Mouse (Mus musculus): ENCODE data around the gene Calhm4.
A peak's percentile ranks its signal among the peaks of the same experiment; 100 is the strongest.
"Not testable (repeated sequence)": the region's sequence is repeated elsewhere in the genome, so short reads cannot be mapped to it uniquely, and the experiment has no call there.

The Calhm4 gene

DNA sequence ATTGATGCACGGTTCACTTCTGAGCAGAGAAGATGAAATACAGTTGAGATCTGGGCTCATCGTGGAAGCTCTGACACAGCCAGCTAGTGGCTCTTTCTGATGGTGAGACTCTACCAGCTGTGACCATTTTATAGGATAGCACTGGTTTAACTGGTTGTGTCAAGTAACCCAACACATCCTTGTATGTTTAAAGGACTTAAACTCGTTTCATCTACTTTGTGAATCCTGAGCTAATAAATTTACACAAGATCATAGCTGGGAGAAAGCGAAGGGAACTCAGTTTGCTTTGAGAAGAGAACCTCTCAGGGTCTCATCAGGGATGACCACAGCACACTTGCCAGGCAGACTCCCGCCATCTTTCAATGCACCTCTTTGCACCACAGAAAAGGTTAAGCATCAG lies at the start of gene Calhm4:
TSS of gene Calhm4 (minus strand) at position 101 of the 400 bp plus-strand sequence.
- DNase-seq = no peak

GRCm38 (mm10) chr10:34091888-34092287 lies 47.8 kb upstream of the Calhm4 start:
- no peak for DNase-seq

DNA sequence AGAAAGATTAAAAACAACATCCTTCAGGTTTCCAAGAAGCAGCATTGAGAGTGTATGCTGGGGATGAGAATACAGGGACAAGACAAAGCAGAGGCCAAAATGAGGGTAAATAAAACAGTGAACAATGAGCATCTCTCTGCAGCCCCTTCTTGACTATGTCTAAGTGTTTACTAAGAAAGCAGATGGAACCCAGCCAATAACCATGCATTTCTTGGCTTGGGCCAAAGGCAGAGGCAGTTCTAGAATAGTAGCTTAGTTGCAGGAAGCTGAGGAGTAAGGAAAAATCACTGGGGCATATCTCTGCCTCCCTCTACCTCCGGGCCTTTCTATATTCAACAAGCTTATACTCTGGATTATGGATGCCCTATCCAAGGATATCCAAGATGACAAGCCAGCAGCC lies 46.4 kb upstream of the Calhm4 start:
- no peak for DNase-seq

DNA sequence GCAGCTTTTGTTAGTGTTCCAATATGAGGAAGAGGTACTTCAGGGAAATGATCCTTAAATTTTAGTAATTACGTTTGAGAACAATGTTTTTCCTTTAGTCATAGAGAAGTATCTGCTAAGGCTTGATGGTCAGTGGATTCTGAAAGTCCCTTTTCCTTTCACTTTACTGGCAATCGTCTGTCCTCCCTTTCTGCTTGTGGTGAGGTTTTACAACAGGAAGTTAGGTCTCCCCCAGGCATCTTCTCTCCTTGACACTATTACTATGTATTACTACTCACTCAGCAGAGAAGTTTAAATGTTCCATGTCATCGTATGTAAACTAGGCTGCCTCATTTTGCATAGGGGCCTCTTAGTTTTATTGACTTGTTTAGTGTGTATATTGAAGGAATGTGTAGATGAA lies 45.4 kb upstream of the Calhm4 start:
- DNase-seq = no peak

DNA sequence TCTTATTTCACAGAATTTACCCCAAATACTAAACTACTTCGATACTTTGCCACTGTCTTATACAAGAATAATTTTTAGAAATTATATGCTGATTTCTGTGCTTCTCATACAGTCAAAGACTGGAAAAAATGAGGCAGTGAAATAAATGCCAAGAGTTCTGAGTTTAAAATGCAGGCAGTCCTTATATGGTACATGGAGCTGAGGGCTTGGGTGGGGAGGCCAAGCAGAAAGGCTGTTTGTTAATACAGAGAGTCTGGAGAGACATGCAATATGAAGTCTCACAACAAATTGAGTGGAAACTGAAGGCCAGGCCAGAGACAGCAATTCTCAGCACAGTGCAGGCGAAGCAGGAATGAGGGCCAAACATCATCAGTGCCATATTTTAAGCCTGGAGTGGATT lies 44.4 kb upstream of the Calhm4 start:
- DNase-seq = no peak

DNA sequence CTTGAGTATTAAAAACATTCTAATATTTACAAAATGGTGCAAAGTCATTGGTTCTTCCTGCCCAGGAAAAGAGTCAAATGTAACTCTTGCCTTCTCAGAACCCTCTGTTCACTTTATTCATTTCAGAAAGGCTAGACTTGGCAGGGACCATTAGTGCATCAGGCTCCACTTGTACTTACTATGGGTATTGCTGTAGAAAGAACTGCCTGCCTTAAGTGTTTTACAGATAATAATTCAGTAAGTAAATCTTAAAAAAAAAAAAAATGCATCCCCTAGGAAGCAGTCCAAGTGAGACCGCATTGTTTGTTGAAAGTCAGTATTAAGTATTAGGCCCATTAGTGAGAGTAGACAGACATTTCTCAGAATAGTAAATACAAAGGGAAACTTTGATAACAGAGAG lies 42.4 kb upstream of the Calhm4 start:
- no peak for DNase-seq

- DNase-seq = no peak
These were observed 30.6 kb upstream of the Calhm4 start for GRCm38 (mm10) chr10:34074522-34075200.

- no peak for DNase-seq
These were observed 27.5 kb upstream of the Calhm4 start for GRCm38 (mm10) chr10:34071650-34072049.

- no peak for DNase-seq
These were observed 26.9 kb upstream of the Calhm4 start for GRCm38 (mm10) chr10:34070999-34071492.

DNA sequence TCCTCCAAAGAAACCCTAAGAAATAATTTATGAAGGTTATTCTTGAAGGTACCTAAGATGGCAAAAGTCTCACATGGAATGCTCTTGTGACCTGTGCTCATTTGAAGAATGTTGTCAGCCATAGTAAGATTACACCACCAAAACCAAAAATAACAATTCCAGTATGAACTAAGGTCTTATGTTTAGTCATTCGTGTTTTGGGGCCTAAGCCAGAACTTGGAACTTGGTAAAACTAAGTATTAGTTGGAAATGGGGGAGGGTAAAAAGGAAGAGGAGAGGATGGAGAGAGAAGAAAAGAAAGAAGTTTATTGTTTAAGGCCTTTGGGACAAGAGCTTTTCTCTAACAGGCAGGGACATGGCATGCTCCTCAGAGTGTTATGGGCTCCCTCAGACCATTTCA lies 25.5 kb upstream of the Calhm4 start:
- no peak for DNase-seq

- DNase-seq = no peak
These were observed 22.5 kb upstream of the Calhm4 start for GRCm38 (mm10) chr10:34066591-34066990.

DNA sequence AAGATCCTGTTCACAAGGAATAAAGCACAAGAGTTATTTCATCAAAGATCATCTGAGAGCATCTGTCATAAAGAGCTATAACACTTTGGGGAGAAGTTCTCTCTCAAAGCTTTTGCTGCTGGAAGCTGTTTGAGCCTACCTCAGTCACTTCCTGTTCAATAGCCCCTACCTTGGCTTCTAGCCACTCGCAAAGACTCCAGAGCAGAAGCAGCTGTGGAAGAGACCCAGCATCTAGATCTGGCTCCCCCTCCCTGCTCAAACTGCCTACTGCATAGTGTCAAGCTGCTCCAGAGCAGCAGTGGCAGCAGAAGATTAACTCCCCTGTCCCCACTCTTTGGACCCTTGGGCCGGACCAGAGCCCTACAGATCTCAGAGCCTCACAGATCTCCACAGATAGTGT lies 9.9 kb upstream of the Calhm4 start:
- DNase-seq = no peak

DNA sequence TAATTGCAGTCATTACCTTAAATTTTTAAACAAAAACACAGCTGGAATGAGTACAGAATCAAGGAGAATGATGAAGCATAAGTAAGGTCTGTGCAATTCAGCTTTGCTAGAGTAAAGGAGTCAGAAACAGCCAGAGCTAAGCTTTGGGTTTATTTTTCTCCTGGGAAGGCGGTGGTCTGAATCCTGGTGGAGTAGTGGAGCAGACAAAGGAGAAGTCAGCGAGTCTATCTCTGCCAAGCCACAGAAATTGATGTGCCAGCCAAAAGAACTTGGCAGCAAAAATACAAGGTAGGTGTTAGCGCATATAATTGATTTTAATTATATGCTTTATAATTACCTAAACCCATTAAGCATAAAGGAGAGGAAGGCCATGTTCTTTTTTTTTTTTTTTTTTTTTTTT lies 6.7 kb downstream of the Calhm4 start, which contains the start of gene Trappc3l:
TSS of gene Trappc3l (plus strand) at position 197 of the 400 bp plus-strand sequence.
- no peak for DNase-seq

DNA sequence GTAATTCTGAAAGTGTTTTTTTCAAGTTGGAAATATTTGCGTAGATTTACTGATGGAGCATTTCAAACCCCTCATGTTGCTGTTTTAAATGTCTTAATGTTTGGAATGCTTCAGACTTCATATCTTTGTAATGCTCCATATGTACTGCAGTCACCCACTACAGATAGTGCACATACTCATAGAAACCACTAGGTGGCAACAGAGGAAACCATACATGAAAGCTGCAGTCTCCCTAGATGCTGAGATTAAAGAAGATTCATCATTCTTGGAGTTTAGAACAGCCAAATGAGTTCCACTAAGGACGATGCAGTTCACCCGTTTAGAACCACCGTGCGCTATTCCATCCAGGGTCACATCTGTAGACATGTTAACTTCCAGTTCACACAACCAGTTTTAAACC lies 7.5 kb downstream of the Calhm4 start:
- DNase-seq = no peak

- DNase-seq = peak; percentile 66
These were observed 10.3 kb downstream of the Calhm4 start for GRCm38 (mm10) chr10:34033630-34034305.

DNA sequence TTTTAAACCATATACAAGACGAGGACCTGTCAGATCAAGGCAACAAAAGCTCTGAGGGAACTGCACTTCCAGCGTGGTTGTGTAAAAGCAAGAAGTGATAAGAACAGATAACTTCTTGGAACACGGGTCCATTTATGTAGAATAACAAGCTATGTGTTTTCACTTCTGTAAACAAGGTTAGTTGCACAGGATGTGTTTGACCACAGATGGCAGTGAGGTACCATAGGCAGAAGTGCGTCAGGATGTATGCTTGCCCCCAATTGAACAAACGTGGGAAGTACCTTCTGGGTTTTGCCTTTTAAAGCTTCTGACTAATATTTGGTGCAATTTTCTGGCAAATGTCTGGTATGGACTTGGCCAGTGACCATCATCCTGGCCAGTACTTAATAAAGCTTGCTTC lies 13.8 kb downstream of the Calhm4 start:
- DNase-seq = no peak

DNA sequence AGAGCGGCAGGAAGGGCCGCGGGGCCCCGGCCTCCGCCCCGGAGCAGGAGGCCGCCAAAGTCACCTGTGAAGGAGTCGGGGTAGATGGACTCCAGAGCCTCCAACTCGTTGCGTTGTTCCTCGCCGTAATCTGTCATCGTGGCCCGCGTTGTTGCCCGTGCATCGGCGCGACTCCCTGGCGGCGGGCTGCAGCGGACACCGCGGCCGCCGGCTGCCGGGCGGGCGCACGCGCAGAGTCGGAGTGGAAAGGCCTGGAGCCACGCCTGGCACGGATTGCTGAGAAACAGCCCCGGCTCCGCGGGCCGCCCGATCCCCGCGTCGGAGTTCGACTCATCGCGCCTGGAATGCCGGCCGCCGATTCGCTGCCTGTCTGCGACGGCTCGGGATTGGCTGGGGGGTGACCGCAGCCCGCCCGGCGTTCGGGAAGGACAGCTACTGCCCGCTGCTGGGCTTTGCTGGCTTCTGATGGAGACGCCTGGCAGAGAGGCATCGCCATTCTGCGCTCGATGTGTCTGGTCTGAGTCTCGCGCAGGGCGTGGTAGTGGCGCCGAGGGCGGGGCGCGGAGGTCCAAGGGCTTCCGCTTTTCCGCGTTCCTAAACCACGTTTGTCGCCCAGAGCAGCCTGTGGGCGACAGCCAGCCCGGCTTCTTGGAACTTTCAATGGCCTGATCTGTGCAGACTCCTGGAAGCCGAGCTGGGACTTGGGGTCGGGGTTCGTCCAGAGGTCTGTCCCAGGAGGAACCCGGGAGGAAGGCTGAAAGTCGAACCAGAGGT lies 24.6 kb downstream of the Calhm4 start, which contains the start of gene Rwdd1:
TSS of gene Rwdd1 (minus strand) at position 323 of the 774 bp plus-strand sequence.
- DNase-seq = peak; percentile 97

DNA sequence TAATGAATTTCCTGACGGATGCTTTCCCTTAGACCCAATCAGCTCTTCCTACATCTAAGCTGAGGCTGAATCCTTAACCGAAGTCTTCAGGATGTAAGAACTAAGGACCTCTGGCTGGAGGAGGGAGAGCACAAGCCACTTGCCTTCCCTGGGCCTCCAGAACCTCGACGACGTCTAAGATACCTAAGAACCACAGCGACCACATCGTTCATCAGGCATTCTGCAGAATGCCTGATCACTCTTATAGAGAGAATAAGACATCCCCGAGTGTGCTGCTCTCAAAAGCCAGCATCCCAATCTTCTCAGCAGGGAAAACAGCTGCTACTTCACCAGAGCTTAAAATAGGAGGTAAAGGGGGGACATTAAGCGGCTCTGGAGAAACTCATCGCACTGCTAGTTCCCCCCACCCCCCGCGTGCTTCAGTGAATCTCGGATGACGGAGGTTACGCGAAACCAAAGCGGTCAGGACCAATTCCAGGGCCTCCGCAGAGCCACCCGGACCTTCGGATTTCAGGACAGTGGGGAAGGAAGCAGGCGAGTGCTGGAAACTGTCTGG lies 25.3 kb downstream of the Calhm4 start:
- no peak for DNase-seq

GRCm38 (mm10) chr10:34013241-34013640 lies 30.9 kb downstream of the Calhm4 start:
- DNase-seq = no peak

- no peak for DNase-seq
These were observed 31.5 kb downstream of the Calhm4 start for GRCm38 (mm10) chr10:34012581-34012980.

- no peak for DNase-seq
These were observed 45.7 kb downstream of the Calhm4 start for GRCm38 (mm10) chr10:33998397-33998796.

DNA sequence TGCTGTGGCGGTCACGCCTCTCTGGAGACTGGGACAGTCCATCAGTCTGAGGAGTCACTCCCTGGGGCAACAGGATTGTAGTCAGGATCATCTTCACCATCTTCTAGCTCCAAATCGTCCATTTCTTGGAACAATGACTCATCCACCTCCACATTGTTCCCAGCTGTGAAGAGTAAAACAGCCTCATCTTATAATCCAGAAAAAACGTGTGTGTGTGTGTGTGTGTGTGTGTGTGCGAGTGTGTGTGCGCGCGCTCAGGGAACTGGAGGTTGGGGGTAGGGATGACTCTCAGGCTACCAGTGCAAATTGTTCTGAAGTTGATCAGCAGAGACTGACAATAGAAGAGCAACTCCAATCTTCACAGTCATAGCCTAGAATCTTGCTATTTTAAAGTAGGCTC lies 47.4 kb downstream of the Calhm4 start:
- not testable (repeated sequence) for DNase-seq

All from kidney, adult 18-20 months (tissue).